Comparison of ENCODE assay signal across 19 mouse cellular contexts in genomic region chr1:107353046-107353445, GRCm38 (mm10). TPM values are rescaled to one million over a fixed set of nuclear protein-coding genes. Genes with fewer than 3 reads are reported as not detected.
DNase-seq lines count a peak whose midpoint lies in the region; ATAC-seq lines count a peak whose summit lies in the region.
"Had no signal": no experiment of that assay in that cellular context is flagged by ENCODE, and none has a peak within 500 bp of the region (broad histone marks: within the 10 kb centered on the region; RNA-seq: fewer than 3 reads in every experiment).

No protein-coding gene starts in this region.

- H3K9ac ChIP-seq in hindbrain, embryonic 11.5 days (ENCODE audit: low read depth, low read length), result no peak overlapping the region
- no peak overlapping the region for H3K9ac ChIP-seq in hindbrain, embryonic 14.5 days
- H3K9ac ChIP-seq in hindbrain, embryonic 13.5 days, result no peak overlapping the region
- H3K9ac ChIP-seq: limb, embryonic 15.5 days had no signal

- H3K36me3 ChIP-seq in hindbrain, embryonic 11.5 days (ENCODE audit: control insufficient read depth, insufficient read depth, low read length), result no peaks in the 10 kb centered on the region
- no peaks in the 10 kb centered on the region for H3K36me3 ChIP-seq in hindbrain, embryonic 14.5 days (replicated peaks; ENCODE audit: control insufficient read depth, insufficient read depth)
- H3K36me3 ChIP-seq in hindbrain, embryonic 13.5 days, result no peaks in the 10 kb centered on the region
- H3K36me3 ChIP-seq: G1E; hindbrain, embryonic 10.5 days; limb, embryonic 15.5 days had no signal

- peak; percentile 6 for DNase-seq in hindbrain, embryonic 11.5 days (ENCODE audit: low spot score)
- DNase-seq in hindbrain, embryonic 14.5 days (ENCODE audit: low spot score), result no peak
- DNase-seq in A20 (ENCODE audit: low read depth, low spot score), result peak; percentile 40
- peak; percentile 48 for DNase-seq in MEL-GATA-1-ER (ENCODE audit: extremely low read depth, low read depth)
- no peak for DNase-seq in thymus, adult 18-20 months
- no peak for DNase-seq in cerebellum, adult 9-11 months
- DNase-seq: adrenal gland, postnatal 25 days; cerebellum, adult 9-10 months; kidney, adult 8-10 months; thymus, postnatal 14 days had no signal

- no peaks in the 10 kb centered on the region for H3K27me3 ChIP-seq in hindbrain, embryonic 11.5 days (ENCODE audit: control insufficient read depth, insufficient read depth, low read length)
- no peaks in the 10 kb centered on the region for H3K27me3 ChIP-seq in hindbrain, embryonic 14.5 days (ENCODE audit: control insufficient read depth, insufficient read depth, low read length)
- H3K27me3 ChIP-seq in hindbrain, embryonic 13.5 days, result no peaks in the 10 kb centered on the region
- H3K27me3 ChIP-seq: limb, embryonic 15.5 days had no signal

- H3K4me1 ChIP-seq in hindbrain, embryonic 11.5 days (replicated peaks; ENCODE audit: control insufficient read depth, insufficient read depth, low read length), result no peaks in the 10 kb centered on the region
- no peaks in the 10 kb centered on the region for H3K4me1 ChIP-seq in hindbrain, embryonic 14.5 days (replicated peaks; ENCODE audit: control insufficient read depth, insufficient read depth, low read length)
- H3K4me1 ChIP-seq in hindbrain, embryonic 13.5 days (replicated peaks), result no peaks in the 10 kb centered on the region
- H3K4me1 ChIP-seq: hindbrain, embryonic 10.5 days; limb, embryonic 15.5 days had no signal

- no peaks in the 10 kb centered on the region for H3K9me3 ChIP-seq in hindbrain, embryonic 11.5 days (ENCODE audit: control insufficient read depth, low read length)
- H3K9me3 ChIP-seq in hindbrain, embryonic 14.5 days (ENCODE audit: control insufficient read depth, low read length), result no peaks in the 10 kb centered on the region
- no peaks in the 10 kb centered on the region for H3K9me3 ChIP-seq in hindbrain, embryonic 13.5 days
- H3K9me3 ChIP-seq: hindbrain, embryonic 10.5 days; limb, embryonic 15.5 days had no signal

- 47% methylated on average over 3 of the region's 3 CpGs for WGBS in hindbrain, embryonic 11.5 days
- 43% methylated on average over 3 of the region's 3 CpGs for WGBS in hindbrain, embryonic 14.5 days
- whole genome bisulfite sequencing in hindbrain, embryonic 13.5 days, result 45% methylated on average over 3 of the region's 3 CpGs

- no peak overlapping the region for H3K4me2 ChIP-seq in hindbrain, embryonic 11.5 days (replicated peaks; ENCODE audit: low read depth, low read length)
- no peak overlapping the region for H3K4me2 ChIP-seq in hindbrain, embryonic 14.5 days (replicated peaks)
- no peak overlapping the region for H3K4me2 ChIP-seq in hindbrain, embryonic 13.5 days
- H3K4me2 ChIP-seq: limb, embryonic 15.5 days had no signal

- H3K27ac ChIP-seq in hindbrain, embryonic 11.5 days (ENCODE audit: low read depth, low read length), result no peak overlapping the region
- H3K27ac ChIP-seq in hindbrain, embryonic 14.5 days, result no peak overlapping the region
- H3K27ac ChIP-seq in hindbrain, embryonic 13.5 days, result no peak overlapping the region
- H3K27ac ChIP-seq: hindbrain, embryonic 10.5 days; limb, embryonic 15.5 days; macrophage had no signal

- H3K4me3 ChIP-seq in hindbrain, embryonic 11.5 days (ENCODE audit: low read depth, low read length), result no peak overlapping the region
- H3K4me3 ChIP-seq in hindbrain, embryonic 14.5 days (replicated peaks; ENCODE audit: low read length), result no peak overlapping the region
- H3K4me3 ChIP-seq in hindbrain, embryonic 13.5 days, result no peak overlapping the region
- H3K4me3 ChIP-seq: hindbrain, embryonic 10.5 days; limb, embryonic 15.5 days; myocyte had no signal

- ATAC-seq in hindbrain, embryonic 11.5 days (ENCODE audit: low FRiP score), result no peak
- ATAC-seq in hindbrain, embryonic 14.5 days (ENCODE audit: low FRiP score), result no peak
- ATAC-seq in granulocyte monocyte progenitor cell, adult 5-6 weeks (replicated peaks; ENCODE audit: poor library complexity, severe bottlenecking), result peak; percentile 83
- ATAC-seq in hindbrain, embryonic 13.5 days (ENCODE audit: low FRiP score), result no peak

RNA-seq across cellular contexts. Expression of gene Serpinb11, which starts 8.0 kb away (rescaled TPM):
- 0.25 TPM in 1 of 2 replicates, not detected in the other for polyA plus RNA-seq in hindbrain, embryonic 11.5 days (2014; fragmentation: Nextera tagmentation; extraction: Ambion mirVana)
- polyA plus RNA-seq in hindbrain, embryonic 14.5 days (2014; fragmentation: Nextera tagmentation; extraction: Ambion mirVana), result not detected in 2 replicates
- total RNA-seq in granulocyte monocyte progenitor cell, adult 5-6 weeks (2014; fragmentation: Nextera tagmentation), result not detected in 2 replicates
- total RNA-seq in granulocyte monocyte progenitor cell, adult 5-6 weeks (2017), result not detected in 2 replicates
- polyA plus RNA-seq in hindbrain, embryonic 13.5 days (2015; fragmentation: Nextera tagmentation; extraction: Ambion mirVana), result not detected in 2 replicates
- total RNA-seq: adrenal gland, postnatal 25 days; G1E; gastrocnemius, postnatal 4 days; layer of hippocampus, postnatal 14 days had no signal
- polyA plus RNA-seq: G1E; hindbrain, embryonic 10.5 days; macrophage; myocyte had no signal

RNA-seq across cellular contexts. Expression of gene Serpinb7, which starts 46.4 kb away (rescaled TPM):
- not detected in 2 replicates for polyA plus RNA-seq in hindbrain, embryonic 11.5 days (2014; fragmentation: Nextera tagmentation; extraction: Ambion mirVana)
- 0.25 TPM in 1 of 2 replicates, not detected in the other for polyA plus RNA-seq in hindbrain, embryonic 14.5 days (2014; fragmentation: Nextera tagmentation; extraction: Ambion mirVana)
- not detected in 2 replicates for total RNA-seq in granulocyte monocyte progenitor cell, adult 5-6 weeks (2014; fragmentation: Nextera tagmentation)
- not detected in 2 replicates for total RNA-seq in granulocyte monocyte progenitor cell, adult 5-6 weeks (2017)
- not detected in 2 replicates for polyA plus RNA-seq in hindbrain, embryonic 13.5 days (2015; fragmentation: Nextera tagmentation; extraction: Ambion mirVana)
- total RNA-seq: adrenal gland, postnatal 25 days; G1E; gastrocnemius, postnatal 4 days; layer of hippocampus, postnatal 14 days had no signal
- polyA plus RNA-seq: G1E, macrophage had no signal

Comparison
In these comparisons a context has a peak if more than half of its experiments do, and no peak if none do; other contexts are left out.
1. DNase-seq: peak in hindbrain, embryonic 11.5 days (single experiment), A20 (single experiment) and MEL-GATA-1-ER (single experiment); none in hindbrain, embryonic 14.5 days (single experiment), thymus, adult 18-20 months (0 of 2) and cerebellum, adult 9-11 months (single experiment).